9 mouse cellular contexts compared by ENCODE assay signal in the genomic region with DNA sequence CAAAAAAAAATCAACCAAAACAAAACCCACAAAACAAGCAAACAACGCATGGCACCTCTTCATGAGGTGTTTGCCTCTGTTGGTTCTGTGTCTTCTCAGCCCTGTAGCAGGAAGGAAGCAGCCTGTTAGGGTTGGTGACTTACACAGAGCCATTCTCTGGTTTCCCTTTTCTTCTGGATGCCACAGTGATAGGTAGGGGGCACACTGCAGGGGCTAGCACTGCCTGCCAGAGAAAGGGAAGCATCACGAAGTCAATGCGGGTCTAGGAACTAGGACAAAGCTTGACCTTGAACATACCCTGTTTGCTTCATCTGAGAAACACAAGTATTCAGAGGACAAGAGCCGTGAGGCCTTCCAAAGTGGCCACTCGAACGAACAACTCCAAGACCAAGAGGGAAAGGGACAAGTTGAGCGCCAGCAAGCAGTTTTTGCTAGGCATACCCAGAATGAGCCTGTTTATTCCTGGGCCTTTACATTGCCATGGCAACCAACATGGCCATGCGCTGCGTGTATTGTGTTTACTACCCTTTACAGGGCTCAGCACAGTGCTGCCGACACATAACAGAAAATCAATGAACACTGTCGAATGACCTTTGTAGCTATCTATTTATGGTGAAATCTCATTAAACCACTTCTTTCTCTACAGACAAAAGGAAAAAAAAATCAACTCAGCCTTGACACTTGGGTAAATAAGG.
DNase-seq lines count a peak whose midpoint lies in the region; ATAC-seq and TF ChIP-seq lines count a peak whose summit lies in the region.
"Had no signal": no experiment of that assay in that cellular context is flagged by ENCODE, and none has a peak within 500 bp of the region (broad histone marks: within the 10 kb centered on the region; RNA-seq: fewer than 3 reads in every experiment).

No protein-coding gene starts in this region.

- ATAC-seq in intestine, embryonic 15.5 days: peak; percentile 29; the same call in 1 of the 2 replicates
- peak; percentile 50; the same call in 1 of the 2 replicates for ATAC-seq in stomach, postnatal 0 days (ENCODE audit: low FRiP score, low TSS enrichment)

- H3K4me1 ChIP-seq in lung, adult 2 months (ENCODE audit: control insufficient read depth, insufficient read depth, low read length): no peaks in the 10 kb centered on the region; the same call in 1 of the 2 replicates
- no peaks in the 10 kb centered on the region for H3K4me1 ChIP-seq in intestine, embryonic 15.5 days (replicated peaks)
- H3K4me1 ChIP-seq in stomach, postnatal 0 days (replicated peaks; ENCODE audit: control insufficient read depth, insufficient read depth): no peaks in the 10 kb centered on the region

- no peak for TF ChIP-seq POLR2A in lung, adult 2 months (IDR thresholded peaks at IDR 0.05; ENCODE audit: borderline replicate concordance, extremely low read depth, low read depth, low read length)

- peak; percentile 67 to 69 for DNase-seq in lung, adult 18-20 months
- no peak for DNase-seq in lung, adult 2 months
- DNase-seq in mesoderm, embryonic 11.5 days (ENCODE audit: low read depth, low spot score): peak; percentile 54
- no peak for DNase-seq in stomach, postnatal 0 days (ENCODE audit: low spot score)
- DNase-seq in urinary bladder, adult 2 months (ENCODE audit: low spot score): no peak
- DNase-seq in adrenal gland, postnatal 10 days: no peak
- DNase-seq in heart, postnatal 14 days: no peak

- no peaks in the 10 kb centered on the region for H3K9me3 ChIP-seq in intestine, embryonic 15.5 days
- no peaks in the 10 kb centered on the region for H3K9me3 ChIP-seq in stomach, postnatal 0 days (ENCODE audit: control insufficient read depth, low read length)

- intact Hi-C loops in heart, postnatal 14 days (cut with DNase I): no loop called here

- no peaks in the 10 kb centered on the region for H3K36me3 ChIP-seq in intestine, embryonic 15.5 days
- no peaks in the 10 kb centered on the region for H3K36me3 ChIP-seq in stomach, postnatal 0 days (ENCODE audit: control insufficient read depth, insufficient read depth, low read length)

- no peaks in the 10 kb centered on the region for H3K27me3 ChIP-seq in intestine, embryonic 15.5 days (replicated peaks)
- no peaks in the 10 kb centered on the region for H3K27me3 ChIP-seq in stomach, postnatal 0 days (ENCODE audit: control insufficient read depth, insufficient read depth, low read length)

- no peak for TF ChIP-seq EP300 in stomach, postnatal 0 days (optimal IDR thresholded peaks at IDR 0.05)

- peak overlapping the region; percentile 68 for H3K27ac ChIP-seq in intestine, embryonic 15.5 days
- peak overlapping the region; percentile 63; the same call in 1 of the 2 replicates for H3K27ac ChIP-seq in stomach, postnatal 0 days (replicated peaks)

- H3K4me3 ChIP-seq in lung, adult 2 months (replicated peaks; ENCODE audit: extremely low read depth, low read depth, low read length): no peak overlapping the region
- no peak overlapping the region for H3K4me3 ChIP-seq in intestine, embryonic 15.5 days (replicated peaks)
- H3K4me3 ChIP-seq in stomach, postnatal 0 days (ENCODE audit: low read depth, low read length): no peak overlapping the region
- H3K4me3 ChIP-seq: myocyte had no signal

- 64% methylated on average over 11 of the region's 11 CpGs for WGBS in lung, adult 2 months
- 68% methylated on average over 11 of the region's 11 CpGs for WGBS in intestine, embryonic 15.5 days
- 66% methylated on average over 11 of the region's 11 CpGs for WGBS in stomach, postnatal 0 days

- no peak for TF ChIP-seq CTCF in lung, adult 2 months (IDR thresholded peaks at IDR 0.05; ENCODE audit: insufficient read depth, low read length)
- TF ChIP-seq CTCF in stomach, postnatal 0 days (IDR thresholded peaks at IDR 0.05; ENCODE audit: low read depth): no peak

- no peak overlapping the region for H3K4me2 ChIP-seq in intestine, embryonic 15.5 days (replicated peaks)
- no peak overlapping the region for H3K4me2 ChIP-seq in stomach, postnatal 0 days (replicated peaks; ENCODE audit: low read depth)

- no peak overlapping the region for H3K9ac ChIP-seq in intestine, embryonic 15.5 days
- no peak overlapping the region for H3K9ac ChIP-seq in stomach, postnatal 0 days (ENCODE audit: low read length)

Comparison
In these comparisons a context has a peak if more than half of its experiments do, and no peak if none do; other contexts are left out.
1. DNase-seq: peak in lung, adult 18-20 months (2 of 2) and mesoderm, embryonic 11.5 days (single experiment); none in lung, adult 2 months (single experiment), stomach, postnatal 0 days (single experiment), urinary bladder, adult 2 months (single experiment), adrenal gland, postnatal 10 days (single experiment) and heart, postnatal 14 days (0 of 2).